Mouse (Mus musculus): ENCODE measurements at regions not wholly inside any gene's neighbourhood (a gene's known extent, or its start where the extent isn't known, plus 50 kb on each side); places are given as distances from the start of the nearest gene placed in this dataset.

GRCm38 (mm10) chr16:85956006-85956562 is 54.5 kb upstream of the Adamts5 start:
- no peak overlapping the region for H3K9ac ChIP-seq (replicated peaks)
- no peak overlapping the region for H3K4me2 ChIP-seq (replicated peaks)
- H3K4me1 ChIP-seq (replicated peaks), result no peaks in the 10 kb centered on the region
- H3K36me3 ChIP-seq, result no peaks in the 10 kb centered on the region
- no peak overlapping the region for H3K27ac ChIP-seq
- WGBS, result 93% methylated on average over 4 of the region's 4 CpGs
- no peak for ATAC-seq
- H3K4me3 ChIP-seq (replicated peaks), result no peak overlapping the region
- no peaks in the 10 kb centered on the region for H3K9me3 ChIP-seq
- no peaks in the 10 kb centered on the region for H3K27me3 ChIP-seq

GRCm38 (mm10) chr16:85951628-85952027 is 50.0 kb upstream of the Adamts5 start:
- Histone ChIP-seq H3K27me3 (no peaks in the 10 kb centered on the region), H3K4me1 (replicated peaks) (no peaks in the 10 kb centered on the region), H3K4me2 (replicated peaks) (no peak overlapping the region), H3K4me3 (replicated peaks) (no peak overlapping the region), H3K9ac (replicated peaks) (no peak overlapping the region), H3K36me3 (no peaks in the 10 kb centered on the region), H3K27ac (no peak overlapping the region), H3K9me3 (no peaks in the 10 kb centered on the region)
- 90% methylated on average over 4 of the region's 4 CpGs for WGBS
- ATAC-seq, result no peak
